8 mouse cellular contexts compared by ENCODE assay signal in the genomic region with DNA sequence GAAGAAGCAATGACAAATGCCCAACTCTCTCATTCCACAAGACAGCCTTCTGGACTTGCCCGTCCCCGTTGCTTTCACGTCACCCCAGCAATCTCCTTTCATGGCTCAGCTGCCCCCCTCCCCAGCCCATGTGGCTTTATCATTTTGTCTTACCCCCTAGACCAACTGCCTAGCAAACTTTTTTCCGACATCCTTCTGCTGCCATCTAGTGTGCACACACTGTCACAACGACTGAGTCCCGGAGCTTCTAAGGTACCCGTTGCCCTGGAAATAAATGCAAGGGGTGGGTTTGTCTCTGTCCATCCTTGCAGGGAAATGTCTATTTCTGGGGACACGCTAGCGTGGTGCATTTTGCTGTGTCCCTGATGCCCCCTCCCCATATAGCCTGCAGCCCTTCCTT.
DNase-seq lines count a peak whose midpoint lies in the region; ATAC-seq and TF ChIP-seq lines count a peak whose summit lies in the region.
"Had no signal": no experiment of that assay in that cellular context is flagged by ENCODE, and none has a peak within 500 bp of the region (broad histone marks: within the 10 kb centered on the region; RNA-seq: fewer than 3 reads in every experiment).

No protein-coding gene starts in this region.

- H3K9me3 ChIP-seq in forebrain, postnatal 0 days (ENCODE audit: low read length), result no peaks in the 10 kb centered on the region
- H3K9me3 ChIP-seq in midbrain, embryonic 14.5 days (ENCODE audit: control insufficient read depth, low read length), result no peaks in the 10 kb centered on the region
- H3K9me3 ChIP-seq: heart, embryonic 13.5 days had no signal

- peak; percentile 94 for TF ChIP-seq CTCF in forebrain, postnatal 0 days (IDR thresholded peaks at IDR 0.05; ENCODE audit: low read depth)

- H3K9ac ChIP-seq in forebrain, postnatal 0 days, result no peak overlapping the region; the same call in 1 of the 2 replicates
- H3K9ac ChIP-seq in midbrain, embryonic 14.5 days (replicated peaks; ENCODE audit: low read length), result no peak overlapping the region
- H3K9ac ChIP-seq: heart, embryonic 13.5 days had no signal

- no peaks in the 10 kb centered on the region for H3K36me3 ChIP-seq in forebrain, postnatal 0 days (ENCODE audit: insufficient read depth)
- H3K36me3 ChIP-seq in midbrain, embryonic 14.5 days (ENCODE audit: control insufficient read depth, insufficient read depth, low read length), result no peaks in the 10 kb centered on the region
- H3K36me3 ChIP-seq: heart, embryonic 13.5 days had no signal

- 0 out of 2 replicates have a peak, but pooled peaks cover 5% of the 10 kb centered on the region for H3K4me1 ChIP-seq in forebrain, postnatal 0 days (ENCODE audit: insufficient read depth)
- H3K4me1 ChIP-seq in midbrain, embryonic 14.5 days (ENCODE audit: control insufficient read depth, insufficient read depth, low read length), result no peaks in the 10 kb centered on the region

- no peaks in the 10 kb centered on the region for H3K27me3 ChIP-seq in forebrain, postnatal 0 days (ENCODE audit: insufficient read depth, low read length)
- H3K27me3 ChIP-seq in midbrain, embryonic 14.5 days (ENCODE audit: control insufficient read depth, insufficient read depth, low read length), result no peaks in the 10 kb centered on the region
- H3K27me3 ChIP-seq: heart, embryonic 13.5 days had no signal

- peak overlapping the region; percentile 47; the same call in 1 of the 2 replicates for H3K27ac ChIP-seq in forebrain, postnatal 0 days (ENCODE audit: low read depth, low read length)
- no peak overlapping the region for H3K27ac ChIP-seq in midbrain, embryonic 14.5 days (replicated peaks; ENCODE audit: low read depth, low read length)
- H3K27ac ChIP-seq: heart, embryonic 13.5 days had no signal

- DNase-seq in 3T3-L1 (ENCODE audit: low read depth, low spot score) (peak; percentile 58), 416B (ENCODE audit: low read depth) (peak; percentile 42)
- peak; percentile 51 to 61 for DNase-seq in cerebellum, adult 18-20 months
- DNase-seq in forebrain, postnatal 0 days, result peak; percentile 93
- DNase-seq in layer of hippocampus, adult 8-10 months (ENCODE audit: low spot score in 2 of 2), result peak; percentile 57 to 74
- DNase-seq in midbrain, embryonic 14.5 days, result peak; percentile 87
- DNase-seq in thymus, postnatal 14 days, result peak; percentile 22

- no peak overlapping the region for H3K4me2 ChIP-seq in forebrain, postnatal 0 days (ENCODE audit: low read depth)
- no peak overlapping the region for H3K4me2 ChIP-seq in midbrain, embryonic 14.5 days (ENCODE audit: low read length)
- H3K4me2 ChIP-seq: heart, embryonic 13.5 days had no signal

- no peak overlapping the region for H3K4me3 ChIP-seq in forebrain, postnatal 0 days (ENCODE audit: low read depth, low read length)
- H3K4me3 ChIP-seq in midbrain, embryonic 14.5 days (replicated peaks; ENCODE audit: low read depth, low read length), result no peak overlapping the region
- H3K4me3 ChIP-seq: heart, embryonic 13.5 days had no signal

- ATAC-seq in forebrain, postnatal 0 days, result peak; percentile 80
- ATAC-seq in midbrain, embryonic 14.5 days (ENCODE audit: low FRiP score, low TSS enrichment), result peak; percentile 40; the same call in 1 of the 2 replicates

- under 1% methylated on average over 9 of the region's 9 CpGs for WGBS in forebrain, postnatal 0 days
- 4% methylated on average over 9 of the region's 9 CpGs for WGBS in midbrain, embryonic 14.5 days

Comparison
In these comparisons a context has a peak if more than half of its experiments do, and no peak if none do; other contexts are left out.
1. DNase-seq: peak in every context shown above with its lines; median percentile 93 in forebrain, postnatal 0 days; 87 in midbrain, embryonic 14.5 days; 66 in layer of hippocampus, adult 8-10 months; 58 in 3T3-L1; 56 in cerebellum, adult 18-20 months; 42 in 416B; 22 in thymus, postnatal 14 days.